Mouse (Mus musculus) spleen, adult 2 months (tissue): ENCODE data around the gene Rtn3. TPM values are rescaled to one million over a fixed set of nuclear protein-coding genes. Genes with fewer than 3 reads are reported as not detected.
A peak's percentile ranks its signal among the peaks of the same experiment; 100 is the strongest.
"Not testable (repeated sequence)": the region's sequence is repeated elsewhere in the genome, so short reads cannot be mapped to it uniquely, and the experiment has no call there.

Experiments
- DNase-seq, 2 experiments: peaks; one replicate each; pipeline versions ENCODE4 v3.0.0 to v3.0.0-alpha.2; 2012 to 2021; ENCODE audit warnings: low spot score in 2 of 2, low read depth in 1 of 2
- H3K27ac ChIP-seq: fragments of 200-500 bp; 2 replicates; pipeline ENCODE4 v1.5.1; 2012; ENCODE audit warnings: low read length, inconsistent platforms; ENCODE audit not compliant: insufficient read depth
- H3K27me3 ChIP-seq: fragments of 200-500 bp; 2 replicates; pipeline ENCODE4 v1.6.1; 2012; ENCODE audit warnings: mild to moderate bottlenecking, moderate library complexity, low read length, inconsistent platforms; ENCODE audit not compliant: control insufficient read depth, insufficient read depth
- H3K36me3 ChIP-seq: fragments of 200-500 bp; 2 replicates; pipeline ENCODE4 v1.6.1; 2012; ENCODE audit warnings: mild to moderate bottlenecking, low read length, inconsistent platforms; ENCODE audit not compliant: control insufficient read depth, insufficient read depth
- H3K4me1 ChIP-seq: fragments of 200-500 bp; 2 replicates; pipeline ENCODE4 v1.6.1; 2011; ENCODE audit warnings: inconsistent platforms; ENCODE audit not compliant: control insufficient read depth, insufficient read depth, insufficient read length
- H3K4me3 ChIP-seq: fragments of 200-500 bp; 2 replicates; pipeline ENCODE4 v1.5.1; 2011; ENCODE audit warnings: mild to moderate bottlenecking, inconsistent platforms; ENCODE audit not compliant: insufficient read depth, insufficient read length; ENCODE audit errors: extremely low read depth
- CTCF ChIP-seq: fragments of 200-500 bp; IDR thresholded peaks from 2 replicates; pipeline ENCODE4 v1.5.1; 2011; ENCODE audit warnings: mild to moderate bottlenecking, inconsistent platforms; ENCODE audit not compliant: insufficient read depth, insufficient read length, insufficient replicate concordance; ENCODE audit errors: extremely low read depth
- POLR2A ChIP-seq: fragments of 200-500 bp; IDR thresholded peaks from 2 replicates; pipeline ENCODE4 v1.6.1; 2011; ENCODE audit warnings: low read depth, low read length, inconsistent platforms
- WGBS: fragments of 180-500 bp; shearing (Covaris S2); methylation state at CpG from one replicate; pipeline ENCODE4 v1.1.7; 2018; 5-methylcytosine and 5-hydroxymethylcytosine counted together
- polyA plus RNA-seq: library from polyadenylated mRNA; depleted of rRNA; stranded (reverse); fragments of >200 nt; gene quantifications from 2 replicates; pipeline ENCODE4 v1.2.3, GENCODE M21; 2012

Rtn3 gene
- polyA plus RNA-seq, 1 experiment = 39.6 TPM

DNA sequence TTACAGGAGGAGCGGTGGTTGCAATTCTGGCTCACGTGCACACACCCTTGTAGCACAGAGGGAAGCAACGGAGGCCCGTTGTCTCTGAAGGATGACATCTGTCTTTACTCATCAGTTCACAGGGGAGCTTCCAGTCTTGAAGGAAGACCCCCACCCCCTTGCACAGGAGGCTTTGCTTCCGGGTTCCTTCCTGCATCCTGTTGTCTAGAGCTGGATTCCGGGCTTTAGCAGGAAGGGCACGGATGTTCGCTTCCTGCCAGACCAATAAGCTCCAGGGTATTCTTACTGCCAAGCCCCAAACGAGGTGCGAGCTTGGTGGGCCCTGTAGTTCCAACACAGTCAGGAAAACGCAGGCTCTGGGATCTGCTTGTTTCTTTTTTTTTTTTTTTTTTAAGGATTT lies 82.4 kb downstream of the Rtn3 start:
- no peak for TF ChIP-seq POLR2A
- TF ChIP-seq CTCF = no peak
- H3K4me1 ChIP-seq = no peaks in the 10 kb centered on the region
- WGBS = 65% methylated on average over 11 of the region's 11 CpGs
- no peaks in the 10 kb centered on the region for H3K27me3 ChIP-seq
- no peak overlapping the region for H3K27ac ChIP-seq
- H3K36me3 ChIP-seq = no peaks in the 10 kb centered on the region
- H3K4me3 ChIP-seq = no peak overlapping the region
- no peak for DNase-seq

DNA sequence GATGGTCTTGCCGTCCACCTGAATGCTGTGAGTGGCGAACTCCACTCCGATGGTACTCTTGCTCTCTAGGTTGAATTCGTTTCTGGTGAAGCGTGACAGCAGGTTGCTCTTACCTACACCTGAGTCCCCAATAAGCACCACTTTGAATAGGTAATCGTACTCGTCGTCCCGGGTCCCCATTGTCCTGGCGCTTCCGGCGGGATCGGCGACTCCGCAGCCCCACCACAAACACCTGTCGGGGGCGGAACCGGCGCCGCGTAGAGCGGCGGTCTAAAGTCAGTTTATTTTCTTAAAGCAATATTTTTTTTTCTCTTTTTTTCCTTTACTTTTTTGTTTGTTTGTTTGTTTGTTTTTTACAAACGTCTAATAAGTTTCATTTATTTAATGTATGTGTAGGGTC lies 84.2 kb downstream of the Rtn3 start:
- not testable (repeated sequence) for DNase-seq, H3K4me1 ChIP-seq, H3K27me3 ChIP-seq, H3K36me3 ChIP-seq, H3K27ac ChIP-seq, H3K4me3 ChIP-seq
- 49% methylated on average over 24 of the region's 24 CpGs for WGBS

DNA sequence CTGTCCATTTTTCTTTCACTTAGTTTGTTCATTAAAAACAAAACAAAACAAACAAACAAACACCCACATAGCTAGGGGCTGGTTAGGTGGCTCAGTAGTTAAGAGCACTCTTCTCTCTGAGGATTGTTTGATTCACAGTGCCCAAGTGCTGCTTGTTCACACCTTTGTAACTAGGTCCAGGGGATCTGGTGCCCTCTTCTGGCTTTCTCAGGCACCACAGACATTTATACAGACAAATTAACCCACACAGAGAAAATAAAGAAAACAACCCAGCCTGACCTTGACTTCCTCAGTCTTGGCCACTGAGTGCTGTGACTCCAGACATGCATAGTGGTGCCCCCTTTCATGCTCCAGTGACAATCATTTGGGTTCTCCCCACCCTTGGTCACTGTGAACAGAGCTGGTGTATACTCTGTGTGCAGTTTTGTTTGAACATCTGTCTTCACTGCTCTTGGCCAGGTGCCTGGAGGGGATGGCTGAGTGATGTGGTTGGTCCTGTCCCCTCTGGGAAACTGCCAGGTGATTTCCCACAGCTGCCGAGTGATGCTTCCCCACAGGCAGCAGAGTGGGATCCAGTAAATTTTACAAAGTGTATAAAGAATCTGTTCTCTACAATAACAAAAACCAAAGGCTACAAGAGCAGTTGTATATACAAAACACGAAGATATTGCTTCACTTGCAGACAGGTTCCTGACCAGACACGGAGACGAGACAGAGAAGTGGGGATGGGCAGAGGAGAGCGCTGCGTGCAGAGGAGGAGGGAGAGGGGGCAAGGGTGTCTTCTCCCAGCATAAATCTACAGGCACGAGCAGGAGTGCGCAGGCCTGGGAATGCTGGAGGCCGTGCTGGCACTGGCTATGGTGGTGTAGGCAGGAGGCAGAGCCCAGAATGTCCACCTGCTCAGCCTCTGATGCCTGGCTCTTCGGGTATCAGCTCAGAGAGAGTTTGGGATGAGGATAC lies 85.9 kb downstream of the Rtn3 start:
- not testable (repeated sequence) for H3K27me3 ChIP-seq, H3K4me3 ChIP-seq, H3K27ac ChIP-seq, DNase-seq, H3K4me1 ChIP-seq, H3K36me3 ChIP-seq
- 77% methylated on average over 10 of the region's 10 CpGs for WGBS

DNA sequence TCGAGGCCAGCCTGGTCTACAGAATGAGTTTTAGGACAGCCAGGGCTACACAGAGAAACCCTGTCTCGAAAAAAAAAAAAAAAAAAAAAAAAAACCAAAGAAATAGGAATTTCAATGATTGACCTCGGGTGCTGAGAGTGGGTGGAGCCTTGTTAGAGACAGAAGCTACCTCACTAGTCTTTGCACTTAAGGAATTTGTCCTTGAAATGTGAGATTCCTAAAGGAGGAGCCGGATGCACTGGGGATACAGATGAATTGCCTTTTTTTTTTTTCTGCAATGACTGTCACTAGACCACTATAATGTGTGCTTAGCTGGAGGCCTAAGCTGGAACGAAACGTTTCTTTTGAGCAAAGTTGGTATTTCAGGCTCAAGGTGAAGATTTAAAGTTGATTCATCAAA lies 94.6 kb downstream of the Rtn3 start:
- Histone ChIP-seq H3K36me3 (no peaks in the 10 kb centered on the region), H3K4me3 (no peak overlapping the region), H3K27me3 (no peaks in the 10 kb centered on the region), H3K27ac (no peak overlapping the region), H3K4me1 (no peaks in the 10 kb centered on the region; the same call in 1 of the 2 replicates)
- TF ChIP-seq POLR2A (no peak), CTCF (no peak)
- WGBS = 80% methylated on average over 6 of the region's 6 CpGs
- no peak for DNase-seq

DNA sequence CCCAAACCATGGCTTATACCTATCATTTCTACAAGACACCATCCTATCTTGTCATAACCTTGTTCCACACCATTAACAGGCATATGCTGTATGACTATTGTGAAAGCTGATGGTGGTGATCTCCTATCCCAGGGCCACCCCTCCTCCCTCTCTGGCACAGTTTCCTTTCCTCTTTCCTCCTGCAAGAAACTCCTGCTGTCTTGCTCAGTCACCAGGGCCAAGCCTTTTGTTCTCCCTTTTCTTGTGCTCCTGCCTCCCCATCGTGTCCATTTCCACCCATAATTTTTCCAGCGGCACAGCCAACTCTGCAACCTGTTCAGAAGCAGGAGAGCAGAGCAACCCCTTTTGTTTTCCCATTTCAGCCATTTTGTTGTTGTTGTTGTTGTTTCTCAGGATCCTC lies 97.0 kb downstream of the Rtn3 start:
- H3K27ac ChIP-seq = no peak overlapping the region
- 67% methylated on average over 2 of the region's 2 CpGs for WGBS
- DNase-seq = no peak
- H3K4me1 ChIP-seq = no peaks in the 10 kb centered on the region; the same call in 1 of the 2 replicates
- no peaks in the 10 kb centered on the region for H3K36me3 ChIP-seq
- H3K27me3 ChIP-seq = no peaks in the 10 kb centered on the region
- TF ChIP-seq CTCF (no peak), POLR2A (no peak)
- H3K4me3 ChIP-seq = no peak overlapping the region

DNA sequence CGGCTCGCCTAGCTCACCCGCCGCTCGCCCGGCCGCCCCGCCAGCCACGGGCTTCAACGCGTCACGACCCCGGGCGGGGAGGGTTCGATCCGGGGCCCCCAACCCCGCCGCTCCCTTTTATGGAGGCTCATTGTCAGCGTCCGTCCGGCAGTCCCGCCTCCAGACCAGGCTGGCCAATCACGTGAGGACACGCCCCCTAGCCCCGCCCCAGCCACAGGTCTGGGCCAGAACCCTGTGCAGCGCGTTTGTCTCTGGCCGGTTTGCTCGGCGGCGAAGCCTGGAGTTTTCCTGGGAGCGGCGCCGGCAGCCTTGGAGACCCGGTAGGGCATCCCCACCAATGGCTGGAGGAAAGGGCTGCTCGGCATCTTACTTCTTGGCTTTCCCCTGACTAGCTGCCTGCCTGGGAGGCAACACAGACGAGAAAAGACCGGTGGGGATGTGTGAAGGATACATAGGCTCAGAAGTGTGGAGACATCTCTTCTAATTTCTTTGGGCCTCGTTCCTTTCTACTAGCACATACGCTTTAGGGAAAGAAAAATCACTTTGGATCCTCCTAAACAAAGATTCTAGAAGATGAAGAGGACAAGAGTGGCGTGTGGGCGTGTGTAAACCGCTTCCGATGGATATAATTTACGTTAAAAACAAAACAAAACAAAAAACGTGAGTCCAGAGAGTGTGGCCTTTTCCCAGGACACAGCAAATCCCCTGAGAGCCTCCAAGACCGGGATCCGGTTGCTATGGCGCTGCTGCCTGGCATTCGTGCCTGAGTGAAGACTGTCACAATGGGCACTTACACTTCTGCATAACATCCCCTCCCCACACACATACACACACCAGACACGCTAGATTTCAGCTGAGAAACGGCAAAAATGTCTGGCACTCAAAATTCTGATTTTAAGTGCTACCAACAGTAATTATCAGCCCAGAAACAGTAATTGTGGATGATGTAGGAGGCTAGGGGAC lies 99.9 kb downstream of the Rtn3 start, which contains the start of gene Spindoc:
TSS of gene Spindoc (minus strand) at position 92 of the 963 bp plus-strand sequence.
- H3K4me3 ChIP-seq = peak within 1 kb of the TSS; percentile 77
- H3K36me3 ChIP-seq = no peaks in the 10 kb centered on the region
- H3K4me1 ChIP-seq = no peaks in the 10 kb centered on the region
- 2% methylated on average over 45 of the region's 52 CpGs for WGBS
- peak within 1 kb of the TSS; percentile 31 for H3K27ac ChIP-seq
- H3K27me3 ChIP-seq = no peaks in the 10 kb centered on the region
- peak; percentile 70 to 97 for DNase-seq
- TF ChIP-seq POLR2A (no peak), CTCF (no peak)
